Mouse (Mus musculus): Measurements from ENCODE around the gene Olfr1055.
"Not testable (repeated sequence)": the region's sequence is repeated elsewhere in the genome, so short reads cannot be mapped to it uniquely, and the experiment has no call there.

Gene Olfr1055

GRCm38 (mm10) chr2:86350184-86350583 lies at the start of gene Olfr1055:
Olfr1055 (minus strand) TSS chr2:86350284.
- DNase-seq (ENCODE audit: low read depth, low spot score) = no peak
- no peaks in the 10 kb centered on the region for H3K27me3 ChIP-seq (ENCODE audit: control insufficient read depth, insufficient read depth, low read length, poor library complexity, severe bottlenecking)
- H3K36me3 ChIP-seq (ENCODE audit: control insufficient read depth, insufficient read depth, low read length, poor library complexity, severe bottlenecking) = no peaks in the 10 kb centered on the region

DNA sequence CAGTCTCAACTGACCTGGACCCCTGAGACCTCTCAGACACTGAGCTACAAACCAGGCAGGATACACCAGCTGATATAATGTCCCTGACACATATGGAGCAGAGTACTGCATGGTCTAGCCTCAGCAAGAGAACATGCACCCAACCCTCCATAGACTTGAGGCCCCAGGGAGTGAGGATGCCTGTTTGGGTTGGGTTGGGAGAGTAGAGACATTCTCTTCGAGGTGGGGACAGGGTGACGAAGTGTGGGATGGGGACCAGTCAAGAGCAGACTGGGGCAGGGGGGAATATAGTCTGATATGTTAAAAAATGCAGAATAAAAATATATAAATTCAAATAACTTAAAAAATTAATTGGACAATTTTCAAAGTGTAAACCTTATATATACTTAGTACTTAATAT lies 45.0 kb upstream of the Olfr1055 start:
- H3K27me3 ChIP-seq (ENCODE audit: control insufficient read depth, insufficient read depth, low read length, poor library complexity, severe bottlenecking) = no peaks in the 10 kb centered on the region
- no peaks in the 10 kb centered on the region for H3K36me3 ChIP-seq (ENCODE audit: control insufficient read depth, insufficient read depth, low read length, poor library complexity, severe bottlenecking)
- no peak for DNase-seq (ENCODE audit: low read depth, low spot score)

- H3K36me3 ChIP-seq (ENCODE audit: control insufficient read depth, insufficient read depth, low read length, poor library complexity, severe bottlenecking); DNase-seq (ENCODE audit: low read depth, low spot score); H3K27me3 ChIP-seq (ENCODE audit: control insufficient read depth, insufficient read depth, low read length, poor library complexity, severe bottlenecking): not testable (repeated sequence)
Observed at GRCm38 (mm10) chr2:86388461-86388860, 38.4 kb upstream of the Olfr1055 start, which contains the start of gene Olfr1058. Olfr1058 (minus strand) TSS chr2:86388561.

DNA sequence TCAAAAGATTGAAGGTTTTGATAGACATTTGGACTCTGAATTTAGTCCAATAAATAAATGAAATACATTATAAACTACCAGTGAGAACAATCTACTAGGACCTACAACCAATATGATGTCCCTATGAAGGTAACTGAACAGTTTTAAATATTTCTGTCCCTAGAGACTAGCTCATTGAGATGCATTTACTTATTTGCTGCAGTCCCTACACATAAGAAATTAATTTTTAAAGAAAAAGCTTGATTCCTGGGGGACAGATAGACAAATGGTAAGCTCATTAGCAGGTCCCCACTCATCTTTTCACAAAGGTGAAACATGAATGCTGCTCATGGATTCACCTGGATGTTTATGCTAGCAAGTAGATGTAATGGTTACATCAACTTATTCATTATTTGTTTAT lies 28.2 kb upstream of the Olfr1055 start, which contains the start of gene Olfr1057:
Gene Olfr1057 (minus strand): TSS at position 101 of the 400 bp plus-strand sequence.
- no peak for DNase-seq (ENCODE audit: low read depth, low spot score)
- no peaks in the 10 kb centered on the region for H3K36me3 ChIP-seq (ENCODE audit: control insufficient read depth, insufficient read depth, low read length, poor library complexity, severe bottlenecking)
- no peaks in the 10 kb centered on the region for H3K27me3 ChIP-seq (ENCODE audit: control insufficient read depth, insufficient read depth, low read length, poor library complexity, severe bottlenecking)

DNA sequence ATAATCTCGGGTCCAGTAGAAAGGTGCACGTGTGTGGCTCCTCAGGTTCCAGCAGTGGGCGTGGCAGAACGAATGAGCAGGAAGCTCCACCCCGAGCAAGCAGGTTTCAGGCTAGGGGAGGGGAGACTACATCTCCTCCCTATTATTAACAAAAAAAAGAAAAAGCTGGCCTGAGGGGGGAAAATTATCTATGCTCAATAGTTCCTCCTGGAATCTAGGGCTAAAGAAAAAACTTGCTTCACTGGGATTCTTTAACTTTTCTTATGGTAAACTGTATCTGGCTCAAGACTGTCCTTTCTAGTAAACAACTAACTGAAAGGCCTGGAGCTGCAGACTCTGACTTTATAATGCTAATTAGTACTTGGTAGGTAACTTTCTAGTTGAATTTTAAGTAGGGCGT lies 16.3 kb upstream of the Olfr1055 start:
- not testable (repeated sequence) for H3K36me3 ChIP-seq (ENCODE audit: control insufficient read depth, insufficient read depth, low read length, poor library complexity, severe bottlenecking); H3K27me3 ChIP-seq (ENCODE audit: control insufficient read depth, insufficient read depth, low read length, poor library complexity, severe bottlenecking); DNase-seq (ENCODE audit: low read depth, low spot score)

DNA sequence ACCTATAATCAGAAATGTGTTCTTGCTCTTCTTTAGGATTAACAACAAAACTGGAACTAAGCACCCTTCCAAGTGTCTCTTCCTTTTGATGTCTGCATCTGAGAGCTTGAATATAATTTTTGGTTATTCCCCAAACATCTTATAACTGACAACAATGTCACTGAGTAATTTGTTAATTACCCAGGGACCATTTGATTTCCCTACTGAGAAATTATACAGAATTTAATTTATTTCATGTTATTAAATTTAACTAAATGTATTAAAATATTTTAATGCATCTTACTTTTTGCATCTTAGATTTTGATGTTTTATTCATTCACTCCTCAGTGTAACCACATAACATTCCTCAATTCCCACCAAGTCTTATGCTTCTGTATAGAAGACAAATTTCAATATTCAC lies 12.3 kb upstream of the Olfr1055 start, which contains the start of gene Olfr1056:
Gene Olfr1056 (minus strand): TSS at position 101 of the 400 bp plus-strand sequence.
- no peaks in the 10 kb centered on the region for H3K27me3 ChIP-seq (ENCODE audit: control insufficient read depth, insufficient read depth, low read length, poor library complexity, severe bottlenecking)
- no peak for DNase-seq (ENCODE audit: low read depth, low spot score)
- H3K36me3 ChIP-seq (ENCODE audit: control insufficient read depth, insufficient read depth, low read length, poor library complexity, severe bottlenecking) = no peaks in the 10 kb centered on the region

- H3K36me3 ChIP-seq (ENCODE audit: control insufficient read depth, insufficient read depth, low read length, poor library complexity, severe bottlenecking); DNase-seq (ENCODE audit: low read depth, low spot score); H3K27me3 ChIP-seq (ENCODE audit: control insufficient read depth, insufficient read depth, low read length, poor library complexity, severe bottlenecking): not testable (repeated sequence)
Observed at GRCm38 (mm10) chr2:86351751-86352150, 1.7 kb upstream of the Olfr1055 start.

DNA sequence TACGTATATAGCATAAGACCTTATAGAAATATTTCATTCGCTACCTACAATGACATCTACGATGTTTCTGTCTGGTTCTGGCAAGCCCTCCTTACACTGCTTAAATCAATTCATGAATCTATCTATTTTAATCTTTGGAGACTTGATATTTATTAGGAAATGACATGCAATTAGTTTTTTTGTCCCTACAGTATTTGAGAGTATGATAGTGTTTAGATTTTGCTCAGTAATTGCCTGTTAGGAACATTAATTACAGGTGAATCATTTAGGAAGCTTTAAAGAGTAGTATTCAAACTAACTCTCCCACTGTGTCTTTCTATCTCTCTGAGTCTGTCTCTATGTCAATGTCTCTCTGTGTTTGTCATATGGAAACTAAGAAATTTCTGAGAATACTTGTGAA lies 14.8 kb downstream of the Olfr1055 start, which contains the start of gene Olfr1054:
Gene Olfr1054 (minus strand): TSS at position 101 of the 400 bp plus-strand sequence.
- Histone ChIP-seq H3K36me3 (ENCODE audit: control insufficient read depth, insufficient read depth, low read length, poor library complexity, severe bottlenecking) (no peaks in the 10 kb centered on the region), H3K27me3 (ENCODE audit: control insufficient read depth, insufficient read depth, low read length, poor library complexity, severe bottlenecking) (no peaks in the 10 kb centered on the region)
- no peak for DNase-seq (ENCODE audit: low read depth, low spot score)

GRCm38 (mm10) chr2:86315184-86315583 lies 34.9 kb downstream of the Olfr1055 start, which contains the start of gene Olfr1053:
Olfr1053 (minus strand) TSS chr2:86315284.
- Histone ChIP-seq H3K36me3 (ENCODE audit: control insufficient read depth, insufficient read depth, low read length, poor library complexity, severe bottlenecking) (no peaks in the 10 kb centered on the region), H3K27me3 (ENCODE audit: control insufficient read depth, insufficient read depth, low read length, poor library complexity, severe bottlenecking) (no peaks in the 10 kb centered on the region)
- DNase-seq (ENCODE audit: low read depth, low spot score) = no peak
